In the genomic region with DNA sequence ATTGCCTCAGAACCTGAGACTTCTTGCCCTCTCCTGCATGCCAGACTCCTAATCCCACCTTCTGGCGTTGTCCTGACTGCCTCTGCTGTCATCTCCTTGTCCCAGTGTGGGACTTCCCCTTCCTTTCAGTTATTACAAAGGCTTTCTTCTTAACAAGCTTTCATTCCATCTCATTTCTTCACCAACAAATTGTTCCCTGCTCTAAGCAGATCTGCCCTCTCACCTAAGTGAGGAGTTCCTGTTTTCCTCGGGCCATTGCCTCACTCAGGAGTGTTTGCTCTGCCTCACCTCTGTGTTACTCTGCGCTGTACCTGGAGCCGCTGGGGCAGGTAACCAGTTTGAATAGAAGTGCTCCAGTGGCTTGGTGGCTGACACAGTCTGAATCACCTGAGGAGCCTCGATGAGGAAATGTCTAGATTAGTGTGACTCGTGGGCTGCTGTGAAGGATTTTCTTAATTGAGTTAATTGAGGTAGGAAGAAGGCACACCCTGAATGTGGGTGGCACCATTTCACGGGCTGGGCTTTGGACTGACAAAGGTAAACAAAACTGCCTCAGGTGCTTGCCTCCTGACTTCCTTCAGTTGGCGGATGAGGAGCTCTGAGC, we compare ENCODE assay signal across 16 mouse cellular contexts. TPM values are rescaled to one million over a fixed set of nuclear protein-coding genes. Genes with fewer than 3 reads are reported as not detected.
A peak's percentile ranks its signal among the peaks of the same experiment; 100 is the strongest.
DNase-seq lines count a peak whose midpoint lies in the region; ATAC-seq and TF ChIP-seq lines count a peak whose summit lies in the region.
"Had no signal": no experiment of that assay in that cellular context is flagged by ENCODE, and none has a peak within 500 bp of the region (broad histone marks: within the 10 kb centered on the region; RNA-seq: fewer than 3 reads in every experiment).

No protein-coding gene starts in this region.

- peak overlapping the region; percentile 9; the same call in 1 of the 2 replicates for H3K27ac ChIP-seq in heart, adult 2 months
- H3K27ac ChIP-seq in embryonic facial prominence, embryonic 15.5 days (replicated peaks): no peak overlapping the region
- H3K27ac ChIP-seq in small intestine, adult 2 months (ENCODE audit: insufficient read depth, low read depth, low read length): peak overlapping the region; percentile 81
- H3K27ac ChIP-seq: forebrain, embryonic 13.5 days; heart, embryonic 15.5 days; hindbrain, embryonic 15.5 days had no signal

- ATAC-seq in embryonic facial prominence, embryonic 15.5 days (ENCODE audit: insufficient number of reproducible peaks, low FRiP score, low TSS enrichment, low read depth): peak; percentile 37; the same call in 1 of the 2 replicates
- no peak for ATAC-seq in megakaryocyte progenitor cell, adult 5-6 weeks (replicated peaks; ENCODE audit: poor library complexity)
- ATAC-seq: forebrain, embryonic 13.5 days had no signal

- no peak for TF ChIP-seq CTCF in heart, adult 2 months (IDR thresholded peaks at IDR 0.05)
- TF ChIP-seq CTCF in lung, adult 2 months (IDR thresholded peaks at IDR 0.05; ENCODE audit: insufficient read depth, low read length): no peak
- no peak for TF ChIP-seq CTCF in small intestine, adult 2 months (IDR thresholded peaks at IDR 0.05; ENCODE audit: extremely low read depth, insufficient read length, insufficient replicate concordance, low read depth, low read length)

- TF ChIP-seq EP300 in heart, adult 2 months (IDR thresholded peaks at IDR 0.05; ENCODE audit: insufficient read depth, low read depth, low read length): no peak

- H3K79me2 ChIP-seq in heart, adult 2 months (replicated peaks; ENCODE audit: control insufficient read depth, insufficient read depth, low read length): peaks cover 8% of the 10 kb centered on the region

- peaks cover 34% of the 10 kb centered on the region for H3K4me1 ChIP-seq in heart, adult 2 months (ENCODE audit: control insufficient read depth, insufficient read depth, low read length)
- H3K4me1 ChIP-seq in embryonic facial prominence, embryonic 15.5 days: peaks cover 43% of the 10 kb centered on the region
- H3K4me1 ChIP-seq in lung, adult 2 months (ENCODE audit: control insufficient read depth, insufficient read depth, low read length): peaks cover 28% of the 10 kb centered on the region
- peaks cover 40% of the 10 kb centered on the region for H3K4me1 ChIP-seq in small intestine, adult 2 months (ENCODE audit: control insufficient read depth, insufficient read depth, insufficient read length, low read length)

- no peak overlapping the region for H3K4me3 ChIP-seq in heart, adult 2 months
- H3K4me3 ChIP-seq in embryonic facial prominence, embryonic 15.5 days (replicated peaks): no peak overlapping the region
- no peak overlapping the region for H3K4me3 ChIP-seq in lung, adult 2 months (replicated peaks; ENCODE audit: extremely low read depth, low read depth, low read length)
- no peak overlapping the region for H3K4me3 ChIP-seq in small intestine, adult 2 months (ENCODE audit: low read depth, low read length)
- H3K4me3 ChIP-seq: forebrain, embryonic 13.5 days; heart, embryonic 15.5 days; hindbrain, embryonic 15.5 days had no signal

- no peak for DNase-seq in heart, adult 2 months
- no peak for DNase-seq in heart, adult 8-10 months (ENCODE audit: low spot score)
- DNase-seq in lung, adult 2 months: peak; percentile 34
- no peak for DNase-seq in adipocyte (ENCODE audit: low spot score)
- no peak for DNase-seq in heart, postnatal 36 days
- DNase-seq: cerebellum, postnatal 14 days; kidney, postnatal 25 days; liver; thymus, postnatal 25 days had no signal

- no peaks in the 10 kb centered on the region for H3K27me3 ChIP-seq in heart, adult 2 months (ENCODE audit: control insufficient read depth, insufficient read depth, low read length)
- no peaks in the 10 kb centered on the region for H3K27me3 ChIP-seq in embryonic facial prominence, embryonic 15.5 days
- no peaks in the 10 kb centered on the region for H3K27me3 ChIP-seq in small intestine, adult 2 months (ENCODE audit: control insufficient read depth, insufficient read depth, low read length)
- H3K27me3 ChIP-seq: forebrain, embryonic 13.5 days; heart, embryonic 15.5 days; hindbrain, embryonic 15.5 days had no signal

- H3K36me3 ChIP-seq in heart, adult 2 months (ENCODE audit: control insufficient read depth, insufficient read depth, low read length): peaks cover 5% of the 10 kb centered on the region
- no peaks in the 10 kb centered on the region for H3K36me3 ChIP-seq in embryonic facial prominence, embryonic 15.5 days
- H3K36me3 ChIP-seq in small intestine, adult 2 months (ENCODE audit: control insufficient read depth, insufficient read depth, low read length): no peaks in the 10 kb centered on the region
- H3K36me3 ChIP-seq: heart, embryonic 15.5 days; hindbrain, embryonic 15.5 days had no signal

- intact Hi-C loops in heart, adult 2 months (cut with DNase I): no loop called here
- intact Hi-C loops in heart, postnatal 36 days (cut with DNase I): no loop called here

- WGBS in heart, adult 2 months: 59% methylated on average over 8 of the region's 8 CpGs
- 57% methylated on average over 8 of the region's 8 CpGs for WGBS in embryonic facial prominence, embryonic 15.5 days
- 58% methylated on average over 8 of the region's 8 CpGs for WGBS in lung, adult 2 months
- WGBS in small intestine, adult 2 months: 27% methylated on average over 8 of the region's 8 CpGs

- H3K9ac ChIP-seq in heart, adult 2 months (ENCODE audit: low read depth, low read length): no peak overlapping the region
- no peak overlapping the region for H3K9ac ChIP-seq in embryonic facial prominence, embryonic 15.5 days
- H3K9ac ChIP-seq: forebrain, embryonic 13.5 days; heart, embryonic 15.5 days; hindbrain, embryonic 15.5 days had no signal

- no peak for TF ChIP-seq POLR2A in heart, adult 2 months (IDR thresholded peaks at IDR 0.05; ENCODE audit: insufficient read depth, low read depth, low read length)
- no peak for TF ChIP-seq POLR2A in lung, adult 2 months (IDR thresholded peaks at IDR 0.05; ENCODE audit: borderline replicate concordance, extremely low read depth, low read depth, low read length)
- no peak for TF ChIP-seq POLR2A in small intestine, adult 2 months (IDR thresholded peaks at IDR 0.05; ENCODE audit: low read depth, low read length)

- no peaks in the 10 kb centered on the region for H3K9me3 ChIP-seq in embryonic facial prominence, embryonic 15.5 days (replicated peaks)
- H3K9me3 ChIP-seq: forebrain, embryonic 13.5 days; heart, embryonic 15.5 days; hindbrain, embryonic 15.5 days had no signal

- H3K4me2 ChIP-seq in embryonic facial prominence, embryonic 15.5 days (replicated peaks): no peak overlapping the region
- H3K4me2 ChIP-seq: forebrain, embryonic 13.5 days; heart, embryonic 15.5 days; hindbrain, embryonic 15.5 days; midbrain, embryonic 11.5 days had no signal

RNA-seq across cellular contexts. Expression of gene Nck2, which starts 27.8 kb away (rescaled TPM):
- 10 to 100 TPM; 11.9 to 15.3 TPM for total RNA-seq in heart, adult 2 months (2021)
- 11.7 and 12.9 TPM in 2 replicates for polyA plus RNA-seq in heart, adult 2 months (2012; rRNA removed)
- total RNA-seq in heart, adult 8-10 months (2022): 10 to 100 TPM; 10.9 to 15.9 (median 13.0) TPM
- 35.5 and 37.5 TPM in 2 replicates for polyA plus RNA-seq in embryonic facial prominence, embryonic 15.5 days (2015; fragmentation: Nextera tagmentation; extraction: Ambion mirVana)
- polyA plus RNA-seq in lung, adult 2 months (2012; rRNA removed): 39.1 and 43.4 TPM in 2 replicates
- polyA plus RNA-seq in small intestine, adult 2 months (2012; rRNA removed): 18.4 and 51.6 TPM in 2 replicates
- 5.4 and 9.8 TPM in 2 replicates for total RNA-seq in megakaryocyte progenitor cell, adult 5-6 weeks (2015)
- total RNA-seq in megakaryocyte progenitor cell, adult 5-6 weeks (2017): 14.5 and 15.8 TPM in 2 replicates
- total RNA-seq in heart, postnatal 36 days (2021): 10 to 100 TPM; 13.6 to 15.3 TPM
